Mouse (Mus musculus) limb, embryonic 14.5 days (tissue): ENCODE data around the gene Rgs9bp. TPM values are rescaled to one million over a fixed set of nuclear protein-coding genes. Genes with fewer than 3 reads are reported as not detected.
"Not testable (repeated sequence)": the region's sequence is repeated elsewhere in the genome, so short reads cannot be mapped to it uniquely, and the experiment has no call there.

Experiments
- ATAC-seq: fragments of 200-750 bp; cut with Nextera tagmentation; 2 replicates; pipeline ENCODE4 v1.8.0; 2017; ENCODE audit warnings: low read depth, moderate number of reproducible peaks, moderate TSS enrichment; ENCODE audit not compliant: low FRiP score
- DNase-seq: peaks from one replicate; pipeline ENCODE4 v3.0.0-alpha.2; 2015; ENCODE audit warnings: low spot score
- H3K27ac ChIP-seq: fragments of 300-500 bp; sonication (generic); replicated peaks from 2 replicates; pipeline ENCODE4 v1.5.1; 2014; ENCODE audit warnings: low read depth, mild to moderate bottlenecking, low read length, moderate library complexity, mixed read lengths
- H3K27me3 ChIP-seq: fragments of 300-500 bp; sonication (generic); 2 replicates; pipeline ENCODE4 v1.6.1; 2014; ENCODE audit warnings: low read length, mixed read lengths; ENCODE audit not compliant: control insufficient read depth, insufficient read depth
- H3K36me3 ChIP-seq: fragments of 300-500 bp; sonication (generic); 2 replicates; pipeline ENCODE4 v1.6.1; 2014; ENCODE audit warnings: mild to moderate bottlenecking, low read length, moderate library complexity, mixed read lengths; ENCODE audit not compliant: control insufficient read depth, insufficient read depth
- H3K4me1 ChIP-seq: fragments of 300-500 bp; sonication (generic); 2 replicates; pipeline ENCODE4 v1.6.1; 2014; ENCODE audit warnings: antibody characterized with exemption, low read length, mixed read lengths; ENCODE audit not compliant: control insufficient read depth, insufficient read depth
- H3K4me2 ChIP-seq: fragments of 300-500 bp; sonication (generic); replicated peaks from 2 replicates; pipeline ENCODE4 v1.6.1; 2014; ENCODE audit warnings: low read depth, mild to moderate bottlenecking, low read length, moderate library complexity; ENCODE audit not compliant: severe bottlenecking
- H3K4me3 ChIP-seq: fragments of 300-500 bp; sonication (generic); replicated peaks from 2 replicates; pipeline ENCODE4 v1.5.1; 2014; ENCODE audit warnings: low read length
- H3K9ac ChIP-seq: fragments of 300-500 bp; sonication (generic); 2 replicates; pipeline ENCODE4 v1.6.1; 2014; ENCODE audit warnings: mild to moderate bottlenecking, low read depth, low read length, moderate library complexity; ENCODE audit not compliant: severe bottlenecking
- H3K9me3 ChIP-seq: fragments of 300-500 bp; sonication (generic); 2 replicates; pipeline ENCODE4 v1.6.1; 2016; ENCODE audit warnings: low read length; ENCODE audit not compliant: control insufficient read depth
- POLR2A ChIP-seq: fragments of 200-500 bp; IDR thresholded peaks from 2 replicates; pipeline ENCODE4 v1.8.0; 2012; ENCODE audit warnings: inconsistent platforms, mild to moderate bottlenecking, moderate library complexity, borderline replicate concordance; ENCODE audit not compliant: insufficient read depth, insufficient read length; ENCODE audit errors: extremely low read depth
- WGBS: fragments of 180-500 bp; shearing (Covaris S2); extraction: QIAGEN DNeasy Blood & Tissue Kit; methylation state at CpG from one replicate; pipeline ENCODE4 v1.1.7; 2014; 5-methylcytosine and 5-hydroxymethylcytosine counted together
- polyA plus RNA-seq, 2 experiments: library from polyadenylated mRNA; depleted of rRNA in 1 of 2; stranded (reverse) in 1 of 2; unstranded in 1 of 2; fragments of >200 nt; fragmentation: Nextera tagmentation in 1 of 2; extraction: Ambion mirVana in 1 of 2; gene quantifications; 2 replicates each; pipeline versions ENCODE4 v1.2.1 to v1.2.3; 2012 to 2014

Rgs9bp gene
- polyA plus RNA-seq, 2 experiments = 0.99 to 1.5 TPM

GRCm38 (mm10) chr7:35582719-35583118 lies 2.7 kb downstream of the Rgs9bp start:
- no peak for ATAC-seq
- Histone ChIP-seq H3K9ac (no peak overlapping the region), H3K36me3 (no peaks in the 10 kb centered on the region), H3K9me3 (no peaks in the 10 kb centered on the region), H3K4me1 (peaks cover 14% of the 10 kb centered on the region), H3K4me2 (no peak overlapping the region), H3K27me3 (peaks cover 35% of the 10 kb centered on the region), H3K27ac (no peak overlapping the region), H3K4me3 (no peak overlapping the region)
- DNase-seq = no peak
- no peak for TF ChIP-seq POLR2A
- WGBS = 69% methylated on average over 5 of the region's 5 CpGs

- 34% methylated on average over 4 of the region's 4 CpGs for WGBS
- no peaks in the 10 kb centered on the region for H3K36me3 ChIP-seq
- TF ChIP-seq POLR2A = no peak
- H3K4me3 ChIP-seq = no peak overlapping the region
- DNase-seq = no peak
- peaks cover 8% of the 10 kb centered on the region; the same call in 1 of the 2 replicates for H3K4me1 ChIP-seq
- no peak for ATAC-seq
- peaks cover 32% of the 10 kb centered on the region for H3K27me3 ChIP-seq
- H3K9me3 ChIP-seq = no peaks in the 10 kb centered on the region
- no peak overlapping the region for H3K27ac ChIP-seq
- H3K4me2 ChIP-seq = no peak overlapping the region
- H3K9ac ChIP-seq = no peak overlapping the region
These were observed 5.5 kb downstream of the Rgs9bp start for GRCm38 (mm10) chr7:35579849-35580248.

GRCm38 (mm10) chr7:35570883-35571282 lies 14.5 kb downstream of the Rgs9bp start:
- not testable (repeated sequence) for H3K9ac ChIP-seq, H3K4me1 ChIP-seq, H3K27ac ChIP-seq, H3K9me3 ChIP-seq, H3K4me2 ChIP-seq, ATAC-seq, H3K27me3 ChIP-seq, DNase-seq, H3K36me3 ChIP-seq, H3K4me3 ChIP-seq
- 30% methylated on average over 6 of the region's 6 CpGs for WGBS

- not testable (repeated sequence) for DNase-seq, H3K9me3 ChIP-seq, H3K4me2 ChIP-seq, ATAC-seq, H3K27ac ChIP-seq, H3K4me1 ChIP-seq, H3K36me3 ChIP-seq, H3K27me3 ChIP-seq, H3K9ac ChIP-seq, H3K4me3 ChIP-seq
- WGBS = 87% methylated on average over 4 of the region's 4 CpGs
These were observed 15.7 kb downstream of the Rgs9bp start for GRCm38 (mm10) chr7:35569724-35570123.

- H3K36me3 ChIP-seq, H3K27me3 ChIP-seq, DNase-seq, H3K4me1 ChIP-seq, ATAC-seq, H3K9me3 ChIP-seq, H3K4me2 ChIP-seq, H3K27ac ChIP-seq, H3K4me3 ChIP-seq, H3K9ac ChIP-seq: not testable (repeated sequence)
- WGBS = 77% methylated on average over 13 of the region's 13 CpGs
These were observed 19.4 kb downstream of the Rgs9bp start for GRCm38 (mm10) chr7:35565965-35566364.

- not testable (repeated sequence) for H3K4me3 ChIP-seq, H3K36me3 ChIP-seq, H3K27me3 ChIP-seq, DNase-seq, H3K9ac ChIP-seq, ATAC-seq, H3K27ac ChIP-seq, H3K4me2 ChIP-seq, H3K4me1 ChIP-seq, H3K9me3 ChIP-seq
- WGBS = 83% methylated on average over 10 of the region's 10 CpGs
These were observed 20.5 kb downstream of the Rgs9bp start for GRCm38 (mm10) chr7:35564872-35565271.
